Mouse (Mus musculus): ENCODE measurements around the gene Snrpg. TPM values are rescaled to one million over a fixed set of nuclear protein-coding genes. Genes with fewer than 3 reads are reported as not detected.
"Not testable (repeated sequence)": the region's sequence is repeated elsewhere in the genome, so short reads cannot be mapped to it uniquely, and the experiment has no call there.

The Snrpg gene
- polyA plus RNA-seq, 1 experiment, result 122 TPM

DNA sequence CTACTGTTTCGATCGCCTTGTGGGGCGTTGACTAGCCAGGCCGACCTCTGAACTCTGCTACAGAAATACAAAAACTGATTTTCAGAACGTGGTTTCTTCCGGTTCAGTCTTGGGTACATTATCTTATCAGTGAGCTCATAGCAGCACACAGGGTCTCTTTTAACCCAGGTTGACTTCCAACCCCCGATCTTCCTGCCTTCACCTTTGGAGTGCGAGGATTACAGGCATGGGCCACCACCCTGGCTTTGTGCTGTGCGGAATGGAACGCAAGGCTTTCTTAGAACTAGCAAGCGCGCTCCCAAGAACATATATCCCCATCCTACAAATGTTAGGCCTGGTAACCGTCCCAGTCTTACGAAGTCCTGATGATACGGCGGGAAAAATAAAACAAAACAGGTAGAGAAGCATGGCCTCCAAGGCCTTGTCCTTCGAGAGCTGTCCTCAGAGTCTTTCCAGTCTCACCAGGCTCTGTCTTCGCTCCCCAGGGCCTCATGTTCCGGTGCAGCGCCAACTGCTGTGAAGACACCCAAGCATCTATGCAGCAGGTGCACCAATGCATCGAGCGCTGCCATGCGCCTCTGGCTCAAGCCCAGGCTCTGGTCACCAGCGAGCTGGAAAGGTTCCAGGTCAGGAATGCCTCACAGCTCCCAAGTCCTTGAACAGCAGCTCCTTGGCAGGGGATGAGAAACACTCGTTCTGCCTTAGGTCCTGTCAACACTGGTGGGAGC is 4.8 kb upstream of the Snrpg start:
- H3K27ac ChIP-seq (ENCODE audit: insufficient read depth, low read depth, low read length), result peak overlapping the region; percentile 13; the same call in 1 of the 2 replicates
- no peak for TF ChIP-seq POLR2A (IDR thresholded peaks at IDR 0.05; ENCODE audit: borderline replicate concordance, low read depth, low read length)
- no peak for TF ChIP-seq CTCF (IDR thresholded peaks at IDR 0.05; ENCODE audit: low read depth, low read length)
- H3K4me3 ChIP-seq (ENCODE audit: insufficient read depth, low read length), result peak overlapping the region; percentile 85
- peaks cover 9% of the 10 kb centered on the region for H3K4me1 ChIP-seq (ENCODE audit: control insufficient read depth, insufficient read depth, low read length)

DNA sequence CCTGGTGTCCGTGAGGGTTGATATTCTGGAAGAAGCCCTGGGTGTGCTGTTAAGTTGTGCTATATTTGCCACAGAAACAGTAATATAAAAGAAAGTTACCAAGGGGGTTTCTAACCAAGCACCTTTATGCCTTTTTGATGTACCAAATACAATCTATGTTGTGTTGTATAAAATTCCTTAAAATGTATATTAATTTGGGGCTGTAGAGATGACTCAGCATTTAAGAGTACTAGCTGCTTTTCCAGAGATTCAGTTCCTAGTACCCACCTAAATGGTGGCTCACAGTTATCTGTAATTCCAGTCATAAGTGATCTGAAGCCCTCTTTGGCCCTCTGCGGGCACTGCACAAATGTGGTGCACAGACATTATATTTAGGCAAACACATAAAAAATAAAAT is 4.3 kb upstream of the Snrpg start:
- Histone ChIP-seq H3K4me1 (ENCODE audit: control insufficient read depth, insufficient read depth, low read length) (peaks cover 9% of the 10 kb centered on the region), H3K27ac (ENCODE audit: insufficient read depth, low read depth, low read length) (no peak overlapping the region), H3K4me3 (ENCODE audit: insufficient read depth, low read length) (peak overlapping the region; percentile 85)
- no peak for TF ChIP-seq POLR2A (IDR thresholded peaks at IDR 0.05; ENCODE audit: borderline replicate concordance, low read depth, low read length)
- TF ChIP-seq CTCF (IDR thresholded peaks at IDR 0.05; ENCODE audit: low read depth, low read length), result no peak

DNA sequence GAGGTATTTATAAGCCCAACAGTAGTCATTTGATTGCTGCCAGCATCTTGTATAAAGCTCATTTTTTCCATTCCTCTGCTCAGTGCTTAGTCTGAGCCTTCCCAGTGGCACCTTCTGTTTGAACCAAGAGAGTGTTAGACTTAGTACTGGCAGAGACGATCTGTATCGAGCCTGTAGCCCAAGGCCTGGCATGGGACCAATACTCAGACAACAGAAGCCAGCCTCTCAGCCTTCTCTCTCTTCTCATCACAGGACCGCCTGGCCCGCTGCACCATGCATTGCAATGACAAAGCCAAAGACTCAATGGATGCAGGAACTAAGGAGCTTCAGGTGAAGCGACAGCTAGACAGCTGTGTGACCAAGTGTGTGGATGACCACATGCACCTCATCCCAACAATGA is 2.6 kb upstream of the Snrpg start:
- H3K4me1 ChIP-seq (ENCODE audit: control insufficient read depth, insufficient read depth, low read length), result peaks cover 13% of the 10 kb centered on the region
- H3K27ac ChIP-seq (ENCODE audit: insufficient read depth, low read depth, low read length), result no peak overlapping the region
- TF ChIP-seq POLR2A (IDR thresholded peaks at IDR 0.05; ENCODE audit: borderline replicate concordance, low read depth, low read length) (no peak), CTCF (IDR thresholded peaks at IDR 0.05; ENCODE audit: low read depth, low read length) (no peak)
- no peak overlapping the region for H3K4me3 ChIP-seq (ENCODE audit: insufficient read depth, low read length)

DNA sequence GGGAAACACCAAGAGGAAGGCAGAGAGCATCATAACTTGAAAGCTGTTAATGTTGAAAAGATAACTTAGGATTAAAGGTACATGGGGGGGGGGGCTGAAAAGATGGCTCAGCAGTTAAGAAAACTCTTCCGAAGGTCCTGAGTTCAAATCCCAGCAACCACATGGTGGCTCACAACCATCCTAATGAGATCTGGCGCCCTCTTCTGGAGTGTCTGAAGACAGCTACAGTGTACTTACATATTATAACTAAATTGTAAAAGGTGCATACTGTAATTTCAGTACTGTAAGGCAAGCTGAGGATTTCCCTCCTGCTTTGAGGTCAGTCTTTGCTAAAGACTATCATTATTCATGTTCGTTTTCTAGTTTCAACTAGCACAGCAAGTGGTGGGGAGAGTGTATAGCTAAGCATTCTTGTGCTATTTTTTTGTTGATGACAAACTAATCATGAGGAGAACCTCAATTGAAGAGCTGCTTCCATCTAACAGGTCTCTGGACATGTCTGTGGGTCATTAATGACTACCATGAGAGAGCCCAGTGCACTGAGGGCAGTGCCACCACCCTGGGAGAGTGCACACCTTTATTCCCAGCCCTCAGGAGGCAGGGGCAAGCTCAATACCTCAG is 901 bp upstream of the Snrpg start:
- Histone ChIP-seq H3K27ac (ENCODE audit: insufficient read depth, low read depth, low read length) (no peak overlapping the region), H3K4me1 (ENCODE audit: control insufficient read depth, insufficient read depth, low read length) (peaks cover 13% of the 10 kb centered on the region), H3K4me3 (ENCODE audit: insufficient read depth, low read length) (peak overlapping the region; percentile 84)
- TF ChIP-seq POLR2A (IDR thresholded peaks at IDR 0.05; ENCODE audit: borderline replicate concordance, low read depth, low read length) (no peak), CTCF (IDR thresholded peaks at IDR 0.05; ENCODE audit: low read depth, low read length) (no peak)

DNA sequence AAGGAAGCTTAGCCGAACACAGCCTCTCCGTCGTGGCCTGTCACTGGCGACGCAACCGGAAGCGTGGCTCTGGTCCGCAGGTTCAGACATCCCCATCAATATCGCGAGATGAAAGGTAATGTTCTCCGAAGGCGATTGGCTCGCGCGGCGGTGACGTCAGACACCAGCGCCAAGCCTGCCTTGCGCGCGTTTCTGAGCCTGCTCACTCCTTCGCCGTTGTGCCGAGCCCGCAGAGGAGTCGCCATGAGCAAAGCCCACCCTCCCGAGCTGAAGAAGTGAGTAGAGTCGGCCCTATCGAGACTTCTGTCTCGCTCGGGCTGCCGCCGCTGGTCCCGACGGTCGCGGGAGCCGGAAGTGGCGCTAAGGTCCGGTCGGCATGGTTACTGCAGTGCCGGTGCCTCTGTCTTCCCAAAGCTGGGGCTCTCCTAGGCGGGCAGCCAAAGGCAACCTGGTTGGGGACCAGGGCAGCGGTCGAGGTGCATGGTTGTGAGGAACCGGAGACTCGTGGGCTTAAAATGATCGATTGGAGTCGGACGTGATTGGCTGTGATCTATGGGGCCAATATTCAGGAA is 322 bp downstream of the Snrpg start:
- TF ChIP-seq POLR2A (IDR thresholded peaks at IDR 0.05; ENCODE audit: borderline replicate concordance, low read depth, low read length) (no peak), CTCF (IDR thresholded peaks at IDR 0.05; ENCODE audit: low read depth, low read length) (no peak)
- peaks cover 11% of the 10 kb centered on the region for H3K4me1 ChIP-seq (ENCODE audit: control insufficient read depth, insufficient read depth, low read length)
- peak overlapping the region; percentile 84 for H3K4me3 ChIP-seq (ENCODE audit: insufficient read depth, low read length)
- H3K27ac ChIP-seq (ENCODE audit: insufficient read depth, low read depth, low read length), result peak overlapping the region; percentile 43

DNA sequence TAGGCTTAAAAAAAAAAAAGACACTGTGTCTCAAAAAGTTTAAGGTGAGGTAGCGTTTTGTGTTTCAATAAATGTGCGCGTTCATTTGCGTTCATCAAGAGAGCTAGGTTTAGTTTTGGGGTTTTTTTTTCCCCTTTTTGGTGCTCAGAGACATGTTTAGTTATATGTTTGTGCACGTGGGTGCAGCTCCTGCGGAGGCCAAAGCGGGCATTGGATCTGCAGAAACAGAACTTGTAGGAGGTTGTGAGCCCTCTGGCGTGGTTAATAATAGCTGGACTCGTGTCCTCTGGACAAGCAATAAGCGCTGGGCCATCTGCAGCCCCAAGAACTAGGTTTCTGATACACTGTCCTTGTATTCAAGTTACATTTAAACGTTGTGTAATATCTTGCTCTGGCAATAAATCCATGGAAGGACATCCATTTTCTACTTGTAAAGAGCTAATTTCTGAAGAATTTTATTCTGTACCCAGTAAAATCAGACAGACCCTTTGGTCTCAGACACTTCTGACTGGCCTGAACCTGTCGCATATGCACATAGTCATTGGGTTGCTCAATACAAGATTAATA is 929 bp downstream of the Snrpg start:
- H3K27ac ChIP-seq (ENCODE audit: insufficient read depth, low read depth, low read length), result no peak overlapping the region
- TF ChIP-seq CTCF (IDR thresholded peaks at IDR 0.05; ENCODE audit: low read depth, low read length), result no peak
- no peak for TF ChIP-seq POLR2A (IDR thresholded peaks at IDR 0.05; ENCODE audit: borderline replicate concordance, low read depth, low read length)
- peaks cover 8% of the 10 kb centered on the region for H3K4me1 ChIP-seq (ENCODE audit: control insufficient read depth, insufficient read depth, low read length)
- H3K4me3 ChIP-seq (ENCODE audit: insufficient read depth, low read length), result peak overlapping the region; percentile 84

DNA sequence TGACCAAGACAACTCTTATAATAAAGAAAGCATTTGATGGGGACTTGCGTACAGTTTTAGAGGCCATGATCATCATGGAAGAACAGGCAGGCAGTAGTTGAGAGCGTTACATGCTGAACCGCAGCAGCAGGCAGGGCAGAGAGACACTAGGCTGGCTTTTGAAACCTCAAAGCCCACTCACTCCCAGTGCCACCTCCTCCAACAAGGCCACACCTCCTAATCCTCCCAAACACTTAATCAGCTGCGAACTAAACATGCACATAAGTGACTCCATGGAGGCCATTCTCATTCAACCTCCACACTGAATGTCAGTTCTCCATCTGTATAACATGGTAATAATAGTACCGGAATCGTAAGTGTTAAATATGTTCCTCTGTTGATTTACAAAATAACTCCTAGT is 2.5 kb downstream of the Snrpg start:
- TF ChIP-seq POLR2A (IDR thresholded peaks at IDR 0.05; ENCODE audit: borderline replicate concordance, low read depth, low read length), result no peak
- no peak for TF ChIP-seq CTCF (IDR thresholded peaks at IDR 0.05; ENCODE audit: low read depth, low read length)

DNA sequence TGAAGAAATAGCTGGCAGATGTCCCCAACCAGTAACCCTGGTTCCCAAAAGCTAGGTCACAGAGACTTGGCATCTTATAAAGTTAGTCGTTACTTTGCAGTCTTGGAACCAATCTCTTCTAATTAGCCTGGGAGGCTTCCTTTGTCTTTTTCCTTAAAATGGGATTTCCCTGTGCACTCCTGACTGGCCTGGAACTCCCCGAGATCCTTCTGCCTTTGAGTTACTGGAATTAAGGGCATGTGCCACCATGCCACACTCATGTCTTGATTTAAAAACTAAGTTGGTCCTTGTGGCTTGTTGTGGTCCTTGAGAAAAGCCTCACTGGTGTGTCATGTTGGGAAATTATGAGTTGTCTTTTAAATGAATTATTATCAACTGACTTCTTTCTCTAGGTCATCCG is 7.2 kb downstream of the Snrpg start:
- no peak overlapping the region for H3K27ac ChIP-seq (ENCODE audit: insufficient read depth, low read depth, low read length)
- TF ChIP-seq CTCF (IDR thresholded peaks at IDR 0.05; ENCODE audit: low read depth, low read length) (no peak), POLR2A (IDR thresholded peaks at IDR 0.05; ENCODE audit: borderline replicate concordance, low read depth, low read length) (no peak)
- H3K4me3 ChIP-seq (ENCODE audit: insufficient read depth, low read length), result no peak overlapping the region
- H3K4me1 ChIP-seq (ENCODE audit: control insufficient read depth, insufficient read depth, low read length), result peaks cover 2% of the 10 kb centered on the region; the same call in 1 of the 2 replicates

More for the DNA sequence above, 2.5 kb downstream of the Snrpg start:
- H3K27ac ChIP-seq (ENCODE audit: insufficient read depth, low read depth, low read length), result no peak overlapping the region
- H3K4me3 ChIP-seq (ENCODE audit: insufficient read depth, low read length), result no peak overlapping the region
- peaks cover 8% of the 10 kb centered on the region for H3K4me1 ChIP-seq (ENCODE audit: control insufficient read depth, insufficient read depth, low read length)

DNA sequence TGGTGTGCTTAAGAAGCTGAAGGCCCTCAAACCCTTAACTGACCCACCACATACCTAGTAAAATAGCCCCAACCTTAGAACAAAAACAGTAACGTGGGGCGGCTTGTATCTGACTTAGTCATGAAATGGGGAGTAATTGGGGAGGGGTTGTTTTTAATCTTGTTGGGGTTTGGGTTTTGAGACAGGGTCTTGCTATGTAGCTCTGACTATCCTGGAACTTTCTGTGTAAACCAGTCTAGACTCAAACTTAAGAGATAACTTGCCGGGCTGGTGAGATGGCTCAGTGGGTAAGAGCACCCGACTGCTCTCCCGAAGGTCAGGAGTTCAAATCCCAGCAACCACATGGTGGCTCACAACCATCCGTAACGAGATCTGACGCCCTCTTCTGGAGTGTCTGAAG is 9.0 kb downstream of the Snrpg start:
- H3K27ac ChIP-seq (ENCODE audit: insufficient read depth, low read depth, low read length); H3K4me3 ChIP-seq (ENCODE audit: insufficient read depth, low read length); H3K4me1 ChIP-seq (ENCODE audit: control insufficient read depth, insufficient read depth, low read length): not testable (repeated sequence)

DNA sequence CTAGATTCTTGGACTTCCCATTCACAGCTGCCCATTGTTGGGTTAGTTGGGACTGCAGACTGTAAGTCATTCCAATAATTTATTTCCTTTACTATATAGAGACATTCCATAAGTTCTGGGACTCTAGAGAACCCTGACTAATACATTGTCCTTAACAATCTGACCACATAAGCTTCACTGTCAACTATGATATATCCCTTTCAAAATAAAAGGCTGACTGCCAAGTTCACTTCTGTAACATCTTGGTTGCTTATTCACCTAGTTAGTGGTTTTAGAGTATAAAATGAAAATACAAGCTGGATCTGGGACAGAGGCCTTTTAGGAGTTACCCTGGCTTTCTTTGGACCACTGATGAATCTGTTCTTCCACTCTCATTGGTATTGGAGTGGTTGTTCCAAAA is 11.4 kb downstream of the Snrpg start:
- no peak overlapping the region for H3K4me3 ChIP-seq (ENCODE audit: insufficient read depth, low read length)
- H3K4me1 ChIP-seq (ENCODE audit: control insufficient read depth, insufficient read depth, low read length), result no peaks in the 10 kb centered on the region
- no peak for TF ChIP-seq POLR2A (IDR thresholded peaks at IDR 0.05; ENCODE audit: borderline replicate concordance, low read depth, low read length)
- no peak for TF ChIP-seq CTCF (IDR thresholded peaks at IDR 0.05; ENCODE audit: low read depth, low read length)
- H3K27ac ChIP-seq (ENCODE audit: insufficient read depth, low read depth, low read length), result no peak overlapping the region

Measured in bone marrow macrophage, adult 2 months (primary cell).